Mouse (Mus musculus) spleen, adult 12 weeks (tissue): Measurements from ENCODE around the gene Glrb.

Experiments
- DNase-seq: peaks from one replicate; pipeline ENCODE4 v3.0.0; 2022; ENCODE audit warnings: low spot score

Glrb gene

GRCm38 (mm10) chr3:80913111-80913778, at the start of gene Glrb:
TSS of gene Glrb (minus strand) at chr3:80913660.
- no peak for DNase-seq

GRCm38 (mm10) chr3:80959965-80960364, 46.5 kb upstream of the Glrb start:
- DNase-seq: no peak

DNA sequence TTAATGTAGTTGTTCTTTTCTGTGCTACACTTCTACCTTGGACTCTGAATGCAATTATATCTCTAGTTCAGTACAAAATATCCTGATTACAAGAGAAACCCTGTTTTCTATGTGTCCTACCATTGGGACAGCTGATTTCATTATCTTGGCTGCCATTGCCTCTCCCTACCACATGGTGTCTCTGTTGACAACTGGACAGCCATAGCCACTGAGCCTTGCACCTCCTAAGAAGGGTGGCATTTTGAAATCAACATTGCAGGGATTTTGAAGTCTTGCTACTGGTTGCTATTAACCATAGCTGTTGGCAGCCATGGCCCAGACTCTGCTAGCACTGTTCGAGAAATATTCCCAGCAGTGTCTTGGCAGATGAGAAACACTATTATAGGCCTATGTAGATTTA, 45.1 kb upstream of the Glrb start:
- no peak for DNase-seq

GRCm38 (mm10) chr3:80913779-80914284, 372 bp upstream of the Glrb start:
- DNase-seq: no peak

DNA sequence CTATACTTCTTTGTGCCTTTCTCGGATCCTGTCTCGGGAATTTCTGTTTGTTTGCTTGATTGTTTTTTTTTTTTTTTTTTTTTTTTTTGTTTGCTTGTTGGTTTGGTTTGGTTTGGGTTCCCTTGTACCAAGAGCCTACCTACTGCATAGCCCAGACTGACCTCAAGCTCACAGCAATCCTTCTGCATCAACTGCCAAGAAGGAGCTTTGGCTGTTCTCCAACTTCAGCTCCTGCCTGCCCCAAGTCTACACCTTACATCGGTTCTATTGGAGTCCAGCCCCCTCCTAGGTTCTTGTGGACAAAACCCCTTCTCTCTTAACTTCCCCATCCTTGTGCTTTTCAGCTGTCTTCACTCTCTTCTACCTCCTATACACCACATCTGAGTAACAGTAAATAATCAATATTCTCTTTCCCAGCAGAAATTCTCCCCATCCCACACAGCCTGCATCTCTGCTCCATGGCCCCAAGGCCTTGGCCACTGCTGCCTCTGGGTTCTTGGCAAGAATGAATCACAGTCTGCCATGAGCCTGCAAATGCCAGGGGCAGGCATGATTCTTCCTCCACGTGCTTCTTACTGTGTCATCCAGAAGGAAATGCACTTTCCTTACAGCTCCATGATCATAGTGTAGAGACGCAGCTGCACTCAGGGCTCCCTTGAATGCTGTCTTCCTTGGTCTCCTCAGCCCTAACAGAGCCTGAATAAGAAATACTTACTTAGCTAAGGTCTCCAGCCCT, 18.5 kb downstream of the Glrb start:
- no peak for DNase-seq

GRCm38 (mm10) chr3:80894328-80894727, 19.1 kb downstream of the Glrb start:
- DNase-seq: no peak

DNA sequence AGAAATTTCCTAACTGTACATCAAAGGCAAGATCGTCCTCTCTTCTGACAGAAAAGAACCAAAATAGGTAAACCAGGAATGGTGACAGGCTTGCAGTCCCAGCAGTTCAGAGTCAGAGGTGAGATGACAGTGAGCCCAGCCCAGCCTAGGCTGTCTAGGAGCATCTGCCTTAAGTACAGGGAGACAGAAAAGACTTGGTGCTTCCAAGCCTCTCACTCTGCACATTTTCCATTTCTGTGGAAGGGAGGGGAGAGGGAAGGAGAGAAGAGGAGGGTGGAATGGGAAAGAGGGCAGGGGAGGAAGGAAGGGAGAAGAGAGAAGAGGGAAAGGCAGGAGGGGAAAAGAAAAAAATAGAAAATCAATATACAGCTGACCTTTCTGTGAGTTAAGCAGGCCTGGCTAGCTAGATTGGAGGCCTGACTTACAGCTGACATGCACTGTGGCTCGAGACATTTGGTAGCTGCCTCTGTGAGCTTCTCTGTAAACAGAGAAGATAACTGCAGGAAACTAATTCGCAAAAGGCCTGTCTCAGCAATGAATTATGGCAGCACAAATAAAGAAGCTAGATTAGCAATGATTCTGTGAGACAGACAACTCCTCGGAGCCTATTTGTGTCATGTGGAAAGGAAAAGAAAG, 20.3 kb downstream of the Glrb start:
- DNase-seq: no peak

DNA sequence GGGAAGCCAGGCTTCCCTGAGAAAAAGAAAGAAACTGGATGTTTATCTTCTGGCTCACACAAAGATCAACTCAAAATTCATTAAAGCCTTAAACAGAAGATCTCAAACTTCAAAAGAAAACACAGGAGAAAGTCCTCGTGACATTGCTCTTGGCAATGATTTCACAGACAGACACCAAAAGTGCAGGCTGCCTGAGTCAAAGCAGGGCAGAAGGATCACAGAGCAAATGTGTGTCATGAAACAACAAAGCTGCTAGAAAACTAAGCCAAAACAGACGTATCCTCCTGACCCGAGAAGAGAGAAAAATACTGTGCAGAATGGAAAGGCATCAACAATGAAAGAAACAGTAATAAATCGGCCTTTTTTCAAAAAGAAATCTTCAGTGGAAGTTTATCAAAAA, 22.4 kb downstream of the Glrb start:
- no peak for DNase-seq

DNA sequence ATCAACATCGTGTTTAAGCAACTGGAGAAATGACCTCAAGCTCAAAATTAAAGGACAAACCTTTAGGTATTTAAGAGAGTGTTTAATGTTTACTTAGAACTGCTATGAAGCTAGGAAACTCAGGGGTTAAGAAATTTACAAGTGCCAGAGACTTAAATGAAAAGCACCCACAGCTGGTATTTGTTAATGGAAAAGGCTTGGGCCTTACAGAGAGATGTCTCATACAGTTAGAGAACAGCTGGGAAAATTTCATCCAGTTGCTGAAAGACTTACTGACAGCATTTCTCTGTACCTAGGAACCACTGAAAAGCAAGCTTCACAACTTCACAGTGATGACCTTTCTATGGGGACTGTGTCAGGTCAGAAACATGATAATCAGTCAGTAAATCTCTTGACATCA, 28.3 kb downstream of the Glrb start:
- DNase-seq: no peak

- DNase-seq: no peak
These were observed 29.9 kb downstream of the Glrb start for GRCm38 (mm10) chr3:80883601-80884000.

GRCm38 (mm10) chr3:80880660-80881293, 32.7 kb downstream of the Glrb start:
- DNase-seq: no peak

GRCm38 (mm10) chr3:80878571-80878970, 34.9 kb downstream of the Glrb start:
- DNase-seq: no peak

DNA sequence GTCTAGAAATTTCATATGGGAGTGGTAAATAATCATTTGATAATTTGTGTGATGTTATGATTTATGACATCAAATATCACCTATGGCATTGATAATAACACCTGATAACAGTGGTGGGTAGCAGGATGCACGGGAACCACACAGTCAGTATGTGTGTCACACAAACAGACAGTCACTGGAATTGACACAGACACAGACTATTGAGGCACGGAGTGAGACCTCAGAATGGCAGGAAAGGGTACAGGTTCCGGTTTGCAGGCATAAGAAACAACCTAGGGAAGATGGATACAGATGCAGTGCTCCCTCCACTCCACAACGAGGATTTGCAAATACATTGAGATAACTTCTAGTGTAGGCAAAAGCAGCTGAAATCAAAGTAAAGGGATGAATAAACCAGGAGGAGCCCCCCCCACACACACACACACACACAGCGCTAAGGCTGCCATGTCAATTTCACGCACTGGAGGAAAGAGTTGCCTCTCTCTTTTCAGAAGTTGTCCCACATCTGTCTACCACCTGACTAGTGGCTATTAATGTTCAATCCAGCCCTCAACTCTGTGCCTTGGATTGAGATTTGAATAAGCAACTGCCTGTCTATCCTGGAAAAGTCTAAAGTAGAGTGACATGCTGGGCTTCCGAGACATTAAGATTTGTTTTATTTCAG, 38.6 kb downstream of the Glrb start:
- DNase-seq: no peak

DNA sequence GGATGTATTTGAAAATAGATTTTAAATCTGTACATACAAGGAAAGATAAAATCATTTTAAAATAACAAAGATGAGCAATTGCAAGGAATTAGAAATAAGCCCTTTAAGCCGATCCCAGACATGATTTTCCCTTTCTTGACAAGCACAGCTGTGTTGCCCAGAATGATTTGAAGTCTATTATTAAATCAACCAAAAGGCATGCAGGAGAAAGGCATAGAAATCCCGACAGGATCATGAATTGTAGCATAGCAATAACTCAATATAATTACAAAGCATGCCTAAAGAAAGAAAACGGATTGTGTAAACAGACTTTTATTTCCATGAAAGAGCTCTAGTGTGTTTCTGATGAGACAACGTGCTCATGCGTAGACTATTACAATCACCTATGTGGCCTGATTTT, 39.4 kb downstream of the Glrb start:
- DNase-seq: no peak

- DNase-seq: no peak
These were observed 41.8 kb downstream of the Glrb start for GRCm38 (mm10) chr3:80871472-80872171.

DNA sequence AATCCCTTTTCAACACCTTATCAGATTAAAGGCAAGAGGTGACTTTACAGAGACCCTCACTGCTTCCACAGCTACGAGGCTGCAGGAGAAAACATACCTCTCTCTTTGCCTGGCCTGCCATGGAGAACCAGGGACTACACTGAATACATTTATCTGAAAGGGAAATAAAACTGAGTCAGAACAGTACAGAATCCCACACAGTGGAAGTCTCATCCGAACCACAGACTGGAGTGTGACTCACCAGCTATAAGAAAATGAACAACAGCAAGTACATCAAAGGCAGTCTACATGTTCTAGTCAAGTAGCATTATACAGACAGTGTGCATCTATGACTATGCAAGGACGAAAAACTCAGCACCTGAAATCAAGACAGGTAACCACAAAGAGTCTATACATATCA, 46.1 kb downstream of the Glrb start:
- no peak for DNase-seq

DNA sequence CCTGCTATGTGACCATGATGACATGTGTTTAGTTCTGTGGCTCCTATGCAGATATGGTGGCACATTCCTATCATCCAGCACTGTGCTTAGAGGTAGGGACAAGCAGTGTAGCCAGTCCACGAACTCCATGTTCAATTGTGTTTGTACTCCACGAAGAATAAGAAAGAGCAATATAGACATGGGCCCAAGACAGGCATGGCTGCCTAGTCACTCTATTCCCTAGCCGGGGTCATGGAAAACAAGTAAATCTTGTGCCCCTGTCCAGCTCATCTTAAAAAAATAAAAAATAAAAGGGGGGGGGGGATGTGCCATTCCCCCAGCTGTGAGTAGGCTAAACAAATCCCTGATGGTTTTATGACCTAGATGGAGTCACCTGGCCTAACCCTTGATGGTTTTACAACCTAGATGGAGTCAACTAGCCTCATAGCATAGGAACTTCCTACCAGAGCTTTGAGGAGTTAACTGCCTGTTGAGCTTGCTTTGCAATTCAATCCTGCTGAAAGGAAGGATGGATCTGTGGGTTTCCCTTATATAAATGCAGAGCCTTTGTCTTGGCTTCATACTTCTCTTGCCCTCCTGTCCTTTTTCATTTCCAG, 60.5 kb downstream of the Glrb start:
- DNase-seq: no peak

- DNase-seq: no peak
These were observed 62.5 kb downstream of the Glrb start for GRCm38 (mm10) chr3:80850947-80851346.

DNA sequence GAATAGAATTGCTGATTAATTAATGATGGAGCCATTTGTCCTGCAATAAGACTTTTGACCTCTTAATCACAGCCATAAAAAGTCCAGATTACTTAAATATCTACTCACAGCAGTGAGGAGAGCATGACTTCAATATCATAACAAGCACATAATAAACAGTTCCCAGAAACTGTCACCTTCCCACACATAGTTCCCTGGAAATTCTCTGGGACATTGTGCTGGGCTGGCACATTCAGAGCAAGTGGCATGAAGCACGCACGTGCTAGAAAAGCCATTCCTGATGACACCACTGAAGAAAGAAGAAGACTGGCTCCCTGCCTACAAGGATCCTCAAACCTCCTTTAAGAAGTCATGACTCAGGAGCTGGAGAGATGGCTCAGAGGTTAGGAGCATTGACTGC, 67.8 kb downstream of the Glrb start:
- no peak for DNase-seq

- no peak for DNase-seq
These were observed 73.6 kb downstream of the Glrb start for GRCm38 (mm10) chr3:80839845-80840244.

GRCm38 (mm10) chr3:80837583-80837982, 75.9 kb downstream of the Glrb start:
- DNase-seq: no peak
